Mouse (Mus musculus) lung, postnatal 0 days (tissue): ENCODE results near the gene Wwc1.
"Not testable (repeated sequence)": the region's sequence is repeated elsewhere in the genome, so short reads cannot be mapped to it uniquely, and the experiment has no call there.

Experiments used
- CTCF ChIP-seq: IDR thresholded peaks from 2 replicates; pipeline ENCODE4 v1.5.1; 2016; ENCODE audit warnings: antibody characterized with exemption, mild to moderate bottlenecking
- EP300 ChIP-seq: IDR thresholded peaks from 2 replicates; pipeline ENCODE4 v1.6.1; 2016; ENCODE audit warnings: antibody characterized with exemption, mild to moderate bottlenecking, control low read depth

- TF ChIP-seq CTCF, EP300: not testable (repeated sequence)
Measured at GRCm38 (mm10) chr11:35842560-35842959, 137.8 kb downstream of the Wwc1 start.
